In the genomic region with DNA sequence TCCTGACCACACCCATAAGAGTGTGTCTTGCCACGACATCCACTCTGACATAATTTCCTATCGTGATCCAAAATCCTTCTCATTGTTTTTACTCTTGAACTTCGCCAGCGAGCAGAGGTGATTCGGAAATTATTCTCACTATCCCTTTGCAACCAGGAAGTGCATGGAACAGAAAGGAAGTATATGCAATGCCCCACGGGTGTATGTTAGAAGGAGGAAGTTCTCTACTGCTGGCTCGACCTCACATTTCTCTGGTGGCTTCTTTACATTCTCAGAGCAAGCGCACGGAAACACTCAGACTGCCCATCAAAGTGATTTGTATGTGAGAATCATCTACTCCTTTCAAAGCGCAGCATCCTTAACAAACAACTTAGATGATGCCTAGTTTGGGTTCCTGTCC, we compare ENCODE assay signal across 26 mouse cellular contexts. TPM values are rescaled to one million over a fixed set of nuclear protein-coding genes. Genes with fewer than 3 reads are reported as not detected.
A peak's percentile ranks its signal among the peaks of the same experiment; 100 is the strongest.
DNase-seq lines count a peak whose midpoint lies in the region; ATAC-seq lines count a peak whose summit lies in the region.
"Had no signal": no experiment of that assay in that cellular context is flagged by ENCODE, and none has a peak within 500 bp of the region (broad histone marks: within the 10 kb centered on the region; RNA-seq: fewer than 3 reads in every experiment).

No protein-coding gene starts in this region.

- DNase-seq in heart, adult 11 months, result peak; percentile 44
- no peak for DNase-seq in heart, postnatal 36 days
- DNase-seq in kidney, adult 11 months, result no peak
- DNase-seq: adrenal gland, adult 2 months; adrenal gland, postnatal 10 days; adrenal gland, postnatal 25 days; B cell, adult 2 months; cerebellum, adult 11-12 months; cerebellum, adult 2 months; cerebellum, adult 9-10 months; cerebellum, postnatal 10 days; cerebellum, postnatal 25 days; embryo, embryonic 11 days had no signal

- intact Hi-C loops in heart, postnatal 36 days (cut with DNase I), result no loop called here

- ATAC-seq in granulocyte monocyte progenitor cell, adult 5-6 weeks (replicated peaks; ENCODE audit: poor library complexity, severe bottlenecking), result peak; percentile 79
- ATAC-seq in megakaryocyte progenitor cell, adult 5-6 weeks (replicated peaks; ENCODE audit: poor library complexity), result peak; percentile 82
- no peak for ATAC-seq in CD4-positive, CD25-positive, alpha-beta regulatory T cell, adult 4 months
- ATAC-seq: forebrain, embryonic 13.5 days; forebrain, embryonic 16.5 days had no signal

RNA-seq across cellular contexts. Expression of a gene that starts 1.1 kb away (rescaled TPM):
- total RNA-seq in heart, postnatal 36 days (2021), result 10 to 100 TPM; 10.2 to 11.9 TPM
- total RNA-seq in granulocyte monocyte progenitor cell, adult 5-6 weeks (2014; fragmentation: Nextera tagmentation), result 1.9 and 7.8 TPM in 2 replicates
- total RNA-seq in granulocyte monocyte progenitor cell, adult 5-6 weeks (2017), result 2.1 and 2.8 TPM in 2 replicates
- 4.5 and 4.6 TPM in 2 replicates for total RNA-seq in megakaryocyte progenitor cell, adult 5-6 weeks (2015)
- 1.4 and 2.2 TPM in 2 replicates for total RNA-seq in megakaryocyte progenitor cell, adult 5-6 weeks (2017)
- polyA plus RNA-seq in CD4-positive, CD25-positive, alpha-beta regulatory T cell, adult 4 months (2017; shearing (Covaris generic)), result not detected

RNA-seq across cellular contexts. Expression of a gene that starts 3.6 kb away (rescaled TPM):
- not detected for total RNA-seq in heart, postnatal 36 days (2021)
- not detected in 2 replicates for total RNA-seq in granulocyte monocyte progenitor cell, adult 5-6 weeks (2014; fragmentation: Nextera tagmentation)
- total RNA-seq in granulocyte monocyte progenitor cell, adult 5-6 weeks (2017), result not detected in 2 replicates
- total RNA-seq in megakaryocyte progenitor cell, adult 5-6 weeks (2015), result not detected in 2 replicates
- total RNA-seq in megakaryocyte progenitor cell, adult 5-6 weeks (2017), result not detected in 2 replicates
- not detected for polyA plus RNA-seq in CD4-positive, CD25-positive, alpha-beta regulatory T cell, adult 4 months (2017; shearing (Covaris generic))
- total RNA-seq: adrenal gland, adult 2 months; adrenal gland, postnatal 10 days; adrenal gland, postnatal 25 days; adrenal gland, postnatal 4 days; ES-E14; MEL had no signal
- polyA plus RNA-seq: adrenal gland, adult 2 months; cerebellum, adult 2 months; erythroblast, embryonic 14.5 days; frontal cortex, adult 2 months had no signal

RNA-seq across cellular contexts. Expression of a gene that starts 27.9 kb away (rescaled TPM):
- under 1 TPM in 1 of 2 experiments, not detected in 1; 0.11 TPM for total RNA-seq in heart, postnatal 36 days (2021)
- 3.6 and 7.0 TPM in 2 replicates for total RNA-seq in granulocyte monocyte progenitor cell, adult 5-6 weeks (2014; fragmentation: Nextera tagmentation)
- 3.1 and 4.5 TPM in 2 replicates for total RNA-seq in granulocyte monocyte progenitor cell, adult 5-6 weeks (2017)
- total RNA-seq in megakaryocyte progenitor cell, adult 5-6 weeks (2015), result 6.5 TPM in 2 replicates
- total RNA-seq in megakaryocyte progenitor cell, adult 5-6 weeks (2017), result 4.5 and 5.2 TPM in 2 replicates
- not detected for polyA plus RNA-seq in CD4-positive, CD25-positive, alpha-beta regulatory T cell, adult 4 months (2017; shearing (Covaris generic))
- total RNA-seq: MEL had no signal
- polyA plus RNA-seq: embryonic facial prominence, embryonic 11.5 days; embryonic facial prominence, embryonic 13.5 days; erythroblast, embryonic 14.5 days; forebrain, embryonic 10.5 days; forebrain, embryonic 13.5 days; forebrain, embryonic 16.5 days had no signal
